Comparison of ENCODE assay signal across 10 mouse cellular contexts in the genomic region with DNA sequence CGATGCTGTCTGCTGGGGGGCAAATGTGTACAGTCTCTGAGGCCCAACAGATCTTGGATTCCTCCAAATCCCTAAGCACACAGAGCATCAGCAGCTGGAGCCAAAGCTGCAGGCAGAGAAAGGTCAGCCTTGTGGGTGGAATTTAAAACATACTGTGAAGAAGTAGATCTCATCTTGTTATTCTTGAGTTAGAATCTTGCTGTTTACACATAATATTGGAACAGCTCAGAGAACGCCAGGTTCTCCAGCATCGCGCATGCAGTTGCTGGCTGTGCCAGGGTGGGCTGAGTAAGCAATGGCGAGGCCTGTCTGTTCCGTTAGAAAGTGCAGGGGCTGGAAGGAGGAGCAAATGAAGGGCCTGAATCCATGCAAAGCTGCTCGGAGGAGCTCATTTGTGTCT. TPM values are rescaled to one million over a fixed set of nuclear protein-coding genes. Genes with fewer than 3 reads are reported as not detected.
A peak's percentile ranks its signal among the peaks of the same experiment; 100 is the strongest.
DNase-seq lines count a peak whose midpoint lies in the region; ATAC-seq and TF ChIP-seq lines count a peak whose summit lies in the region.
"Had no signal": no experiment of that assay in that cellular context is flagged by ENCODE, and none has a peak within 500 bp of the region (broad histone marks: within the 10 kb centered on the region; RNA-seq: fewer than 3 reads in every experiment).

No protein-coding gene starts in this region.

- no peak overlapping the region for H3K9ac ChIP-seq in lung, embryonic 15.5 days
- no peak overlapping the region for H3K9ac ChIP-seq in intestine, embryonic 14.5 days (ENCODE audit: low read length)
- H3K9ac ChIP-seq in stomach, embryonic 14.5 days (replicated peaks; ENCODE audit: low read depth, low read length), result no peak overlapping the region

- no peak for TF ChIP-seq CTCF in lung, adult 2 months (IDR thresholded peaks at IDR 0.05; ENCODE audit: insufficient read depth, low read length)

- no peak for TF ChIP-seq POLR2A in lung, adult 2 months (IDR thresholded peaks at IDR 0.05; ENCODE audit: borderline replicate concordance, extremely low read depth, low read depth, low read length)

- H3K27ac ChIP-seq in lung, embryonic 15.5 days, result peak overlapping the region; percentile 77
- peak overlapping the region; percentile 19 for H3K27ac ChIP-seq in intestine, embryonic 14.5 days (ENCODE audit: low read depth)
- H3K27ac ChIP-seq in stomach, embryonic 14.5 days (ENCODE audit: low read length), result peak overlapping the region; percentile 86

- no peak for ATAC-seq in lung, embryonic 15.5 days (ENCODE audit: borderline replicate concordance, extremely low read depth, low FRiP score, low TSS enrichment)
- no peak for ATAC-seq in intestine, embryonic 14.5 days (replicated peaks; ENCODE audit: low FRiP score, low TSS enrichment, low read depth)
- ATAC-seq in stomach, embryonic 14.5 days (ENCODE audit: insufficient number of reproducible peaks, insufficient read depth, low FRiP score, low read depth), result no peak

- no peaks in the 10 kb centered on the region for H3K9me3 ChIP-seq in lung, embryonic 15.5 days
- no peaks in the 10 kb centered on the region for H3K9me3 ChIP-seq in intestine, embryonic 14.5 days (ENCODE audit: control insufficient read depth, low read length)
- H3K9me3 ChIP-seq in stomach, embryonic 14.5 days (ENCODE audit: control insufficient read depth, low read depth, low read length), result no peaks in the 10 kb centered on the region

- peaks cover 27% of the 10 kb centered on the region for H3K4me1 ChIP-seq in lung, embryonic 15.5 days
- H3K4me1 ChIP-seq in lung, adult 2 months (ENCODE audit: control insufficient read depth, insufficient read depth, low read length), result peaks cover 5% of the 10 kb centered on the region
- peaks cover 18% of the 10 kb centered on the region for H3K4me1 ChIP-seq in intestine, embryonic 14.5 days (replicated peaks; ENCODE audit: control insufficient read depth, insufficient read depth, low read length)
- H3K4me1 ChIP-seq in stomach, embryonic 14.5 days (ENCODE audit: control insufficient read depth, insufficient read depth, low read length), result peaks cover 8% of the 10 kb centered on the region; the same call in 1 of the 2 replicates

- peak; percentile 2 for DNase-seq in gastrocnemius, postnatal 10 days
- DNase-seq in gastrocnemius, adult 8-10 months (ENCODE audit: low spot score in 2 of 2), result no peak
- no peak for DNase-seq in lung, adult 2 months
- DNase-seq in intestine, embryonic 14.5 days (ENCODE audit: low spot score), result no peak
- DNase-seq in retina, postnatal 1 day, result no peak
- DNase-seq in adrenal gland, adult 8-10 months, result no peak
- DNase-seq: B cell, adult 2 months had no signal

- no peak overlapping the region for H3K4me3 ChIP-seq in lung, embryonic 15.5 days
- H3K4me3 ChIP-seq in lung, adult 2 months (replicated peaks; ENCODE audit: extremely low read depth, low read depth, low read length), result no peak overlapping the region
- no peak overlapping the region for H3K4me3 ChIP-seq in intestine, embryonic 14.5 days (ENCODE audit: low read depth, low read length)
- H3K4me3 ChIP-seq in stomach, embryonic 14.5 days (ENCODE audit: low read depth, low read length), result no peak overlapping the region

- H3K4me2 ChIP-seq in lung, embryonic 15.5 days, result no peak overlapping the region
- no peak overlapping the region for H3K4me2 ChIP-seq in intestine, embryonic 14.5 days (ENCODE audit: low read length)
- no peak overlapping the region for H3K4me2 ChIP-seq in stomach, embryonic 14.5 days (replicated peaks; ENCODE audit: low read depth, low read length)

- H3K27me3 ChIP-seq in lung, embryonic 15.5 days, result no peaks in the 10 kb centered on the region
- H3K27me3 ChIP-seq in intestine, embryonic 14.5 days (replicated peaks; ENCODE audit: control insufficient read depth, insufficient read depth, low read length), result no peaks in the 10 kb centered on the region
- H3K27me3 ChIP-seq in stomach, embryonic 14.5 days (ENCODE audit: control insufficient read depth, insufficient read depth, low read length), result no peaks in the 10 kb centered on the region

- WGBS in lung, embryonic 15.5 days, result 42% methylated on average over 7 of the region's 7 CpGs
- WGBS in lung, adult 2 months, result 68% methylated on average over 7 of the region's 7 CpGs
- WGBS in intestine, embryonic 14.5 days, result 53% methylated on average over 7 of the region's 7 CpGs
- 50% methylated on average over 7 of the region's 7 CpGs for WGBS in stomach, embryonic 14.5 days

- no peaks in the 10 kb centered on the region for H3K36me3 ChIP-seq in lung, embryonic 15.5 days
- no peaks in the 10 kb centered on the region for H3K36me3 ChIP-seq in intestine, embryonic 14.5 days (ENCODE audit: control insufficient read depth, insufficient read depth, low read length)
- no peaks in the 10 kb centered on the region for H3K36me3 ChIP-seq in stomach, embryonic 14.5 days (ENCODE audit: control insufficient read depth, insufficient read depth, low read length)

RNA-seq across cellular contexts. Expression of gene Sult5a1, which starts 11.7 kb away (rescaled TPM):
- 1 to 10 TPM; 5.8 to 6.4 TPM for total RNA-seq in gastrocnemius, postnatal 10 days (2021)
- 1 to 10 TPM in 2 of 4 experiments, under 1 TPM in 2; 0.58 to 2.9 (median 0.88) TPM for total RNA-seq in gastrocnemius, adult 8-10 months (2022)
- polyA plus RNA-seq in lung, embryonic 15.5 days (2015; fragmentation: Nextera tagmentation; extraction: Ambion mirVana), result 16.8 and 16.9 TPM in 2 replicates
- 35.3 and 45.2 TPM in 2 replicates for polyA plus RNA-seq in lung, adult 2 months (2012; rRNA removed)
- 17.5 and 18.7 TPM in 2 replicates for polyA plus RNA-seq in intestine, embryonic 14.5 days (2014; fragmentation: Nextera tagmentation; extraction: Ambion mirVana)
- 20.4 and 23.9 TPM in 2 replicates for polyA plus RNA-seq in stomach, embryonic 14.5 days (2014; fragmentation: Nextera tagmentation; extraction: Ambion mirVana)
- total RNA-seq in adrenal gland, adult 8-10 months (2022), result 10 to 100 TPM in 2 of 4 experiments, 1 to 10 TPM in 2; 6.5 to 17.8 (median 10.3) TPM

RNA-seq across cellular contexts. Expression of gene Cpne7, which starts 29.2 kb away (rescaled TPM):
- under 1 TPM; 0.41 to 0.82 TPM for total RNA-seq in gastrocnemius, postnatal 10 days (2021)
- under 1 TPM in 1 of 4 experiments, not detected in 3; 0.24 TPM for total RNA-seq in gastrocnemius, adult 8-10 months (2022)
- polyA plus RNA-seq in lung, embryonic 15.5 days (2015; fragmentation: Nextera tagmentation; extraction: Ambion mirVana), result 0.34 and 0.50 TPM in 2 replicates
- 1.3 and 1.7 TPM in 2 replicates for polyA plus RNA-seq in lung, adult 2 months (2012; rRNA removed)
- polyA plus RNA-seq in intestine, embryonic 14.5 days (2014; fragmentation: Nextera tagmentation; extraction: Ambion mirVana), result 0.70 and 0.85 TPM in 2 replicates
- polyA plus RNA-seq in stomach, embryonic 14.5 days (2014; fragmentation: Nextera tagmentation; extraction: Ambion mirVana), result 0.56 and 1.2 TPM in 2 replicates
- 1 to 10 TPM; 7.7 to 9.7 (median 8.8) TPM for total RNA-seq in adrenal gland, adult 8-10 months (2022)

RNA-seq across cellular contexts. Expression of gene Dpep1, which starts 39.7 kb away (rescaled TPM):
- total RNA-seq in gastrocnemius, postnatal 10 days (2021), result 1 to 10 TPM; 5.1 to 6.6 TPM
- 10 to 100 TPM in 2 of 4 experiments, 1 to 10 TPM in 2; 5.6 to 14.7 (median 9.7) TPM for total RNA-seq in gastrocnemius, adult 8-10 months (2022)
- 4.5 and 6.1 TPM in 2 replicates for polyA plus RNA-seq in lung, embryonic 15.5 days (2015; fragmentation: Nextera tagmentation; extraction: Ambion mirVana)
- polyA plus RNA-seq in lung, adult 2 months (2012; rRNA removed), result 210 and 267 TPM in 2 replicates
- polyA plus RNA-seq in intestine, embryonic 14.5 days (2014; fragmentation: Nextera tagmentation; extraction: Ambion mirVana), result 0.28 and 1.3 TPM in 2 replicates
- 1.1 and 1.7 TPM in 2 replicates for polyA plus RNA-seq in stomach, embryonic 14.5 days (2014; fragmentation: Nextera tagmentation; extraction: Ambion mirVana)
- total RNA-seq in adrenal gland, adult 8-10 months (2022), result 10 to 100 TPM; 40.8 to 52.6 (median 41.6) TPM
- polyA plus RNA-seq: neural tube, embryonic 14.5 days had no signal

RNA-seq across cellular contexts. Expression of gene Rpl13, which starts 44.2 kb away (rescaled TPM):
- 100 to 1,000 TPM; 676 to 736 TPM for total RNA-seq in gastrocnemius, postnatal 10 days (2021)
- 100 to 1,000 TPM; 382 to 564 (median 462) TPM for total RNA-seq in gastrocnemius, adult 8-10 months (2022)
- 1,444 and 1,500 TPM in 2 replicates for polyA plus RNA-seq in lung, embryonic 15.5 days (2015; fragmentation: Nextera tagmentation; extraction: Ambion mirVana)
- polyA plus RNA-seq in lung, adult 2 months (2012; rRNA removed), result 1,500 and 2,209 TPM in 2 replicates
- 1,906 and 1,976 TPM in 2 replicates for polyA plus RNA-seq in intestine, embryonic 14.5 days (2014; fragmentation: Nextera tagmentation; extraction: Ambion mirVana)
- 1,772 and 1,775 TPM in 2 replicates for polyA plus RNA-seq in stomach, embryonic 14.5 days (2014; fragmentation: Nextera tagmentation; extraction: Ambion mirVana)
- 100 to 1,000 TPM; 669 to 739 (median 714) TPM for total RNA-seq in adrenal gland, adult 8-10 months (2022)

Comparison
In these comparisons a context has a peak if more than half of its experiments do, and no peak if none do; other contexts are left out.
1. RNA of gene Dpep1, which starts 39.7 kb away (polyA plus RNA-seq): 210 to 267 TPM in lung, adult 2 months; 4.5 to 6.1 TPM in lung, embryonic 15.5 days, 1.1 to 1.7 TPM in stomach, embryonic 14.5 days and 0.28 to 1.3 TPM in intestine, embryonic 14.5 days; every median in the first group is over 10 times any median in the second.
2. H3K27ac ChIP-seq: peak in every context shown above with its lines; median percentile 86 in stomach, embryonic 14.5 days; 77 in lung, embryonic 15.5 days; 19 in intestine, embryonic 14.5 days.